Mouse (Mus musculus) liver (tissue): ENCODE results near the gene Magea8.
"Not testable (repeated sequence)": the region's sequence is repeated elsewhere in the genome, so short reads cannot be mapped to it uniquely, and the experiment has no call there.

Experiments used
- DNase-seq: peaks from one replicate; pipeline ENCODE4 v3.0.0-alpha.2; 2020; ENCODE audit warnings: mixed read lengths

Gene Magea8

GRCm38 (mm10) chrX:154995750-154996149 lies at the start of gene Magea8:
Magea8 (minus strand) TSS chrX:154995850.
- not testable (repeated sequence) for DNase-seq

GRCm38 (mm10) chrX:154949405-154949804 lies 46.2 kb downstream of the Magea8 start, which contains the start of gene Magea3:
Magea3 (minus strand) TSS chrX:154949505.
- not testable (repeated sequence) for DNase-seq

- not testable (repeated sequence) for DNase-seq
These were observed 59.8 kb downstream of the Magea8 start, which contains the start of gene Magea6 for GRCm38 (mm10) chrX:154935887-154936286. Magea6 (minus strand) TSS chrX:154935987.
